Mouse (Mus musculus): ENCODE data around the gene Myh6. TPM values are rescaled to one million over a fixed set of nuclear protein-coding genes. Genes with fewer than 3 reads are reported as not detected.
A peak's percentile ranks its signal among the peaks of the same experiment; 100 is the strongest.

The Myh6 gene
- polyA plus RNA-seq (2014; fragmentation: Nextera tagmentation; extraction: Ambion mirVana): 0.91 and 9.2 TPM in 2 replicates

DNA sequence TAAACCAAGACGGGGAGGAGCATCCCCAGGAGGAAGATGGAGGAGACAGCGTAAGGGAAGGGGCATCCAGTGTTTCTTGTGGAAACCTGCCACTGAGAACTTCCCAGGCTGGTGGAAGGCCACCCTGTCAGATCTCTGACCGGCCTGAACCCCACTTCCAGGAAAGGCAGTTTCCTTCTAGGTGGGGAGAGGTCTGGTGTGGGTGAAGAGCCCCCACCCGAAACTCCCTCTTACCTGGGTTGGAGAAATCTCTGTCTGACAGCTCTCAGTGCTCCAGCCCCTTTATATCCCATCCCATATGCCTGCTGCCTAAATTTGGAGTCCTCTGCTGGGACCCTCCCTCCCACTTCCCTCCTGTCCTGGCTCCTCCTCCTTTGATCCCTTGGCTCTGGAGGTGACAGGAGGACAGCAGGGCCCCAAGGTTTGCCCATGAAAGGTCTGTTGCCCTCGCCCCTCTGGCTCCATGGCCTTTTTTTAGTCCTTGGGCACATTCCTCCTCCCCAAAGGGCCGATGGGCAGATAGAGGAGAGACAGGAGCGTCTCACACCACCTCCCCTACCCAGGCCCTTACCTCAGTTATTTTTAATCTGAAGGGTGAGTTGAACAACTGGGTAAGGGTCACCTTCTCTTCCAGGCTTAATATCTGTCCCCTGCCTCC lies at the start of gene Myh6:
Myh6 (minus strand) TSS at position 608 of the 658 bp plus-strand sequence.
- 68% methylated on average over 7 of the region's 7 CpGs for WGBS
- ATAC-seq (replicated peaks; ENCODE audit: insufficient number of reproducible peaks, low FRiP score, low TSS enrichment, low read depth) (no peak), DNase-seq (ENCODE audit: low spot score) (no peak)
- no peak within 1 kb of the TSS for H3K4me2 ChIP-seq (ENCODE audit: low read depth, low read length)
- H3K4me1 ChIP-seq (ENCODE audit: control insufficient read depth, insufficient read depth, low read length): no peaks in the 10 kb centered on the region
- no peaks in the 10 kb centered on the region for H3K27me3 ChIP-seq (ENCODE audit: control insufficient read depth, insufficient read depth, low read length)
- no peak within 1 kb of the TSS for H3K9ac ChIP-seq (replicated peaks; ENCODE audit: low read length)
- no peak within 1 kb of the TSS for H3K4me3 ChIP-seq (ENCODE audit: low read depth, low read length)
- no peaks in the 10 kb centered on the region for H3K36me3 ChIP-seq (replicated peaks; ENCODE audit: control insufficient read depth, insufficient read depth, low read depth, low read length)
- no peaks in the 10 kb centered on the region for H3K9me3 ChIP-seq (replicated peaks; ENCODE audit: control insufficient read depth, low read length)
- no peak within 1 kb of the TSS for H3K27ac ChIP-seq (replicated peaks; ENCODE audit: low read depth, low read length)

DNA sequence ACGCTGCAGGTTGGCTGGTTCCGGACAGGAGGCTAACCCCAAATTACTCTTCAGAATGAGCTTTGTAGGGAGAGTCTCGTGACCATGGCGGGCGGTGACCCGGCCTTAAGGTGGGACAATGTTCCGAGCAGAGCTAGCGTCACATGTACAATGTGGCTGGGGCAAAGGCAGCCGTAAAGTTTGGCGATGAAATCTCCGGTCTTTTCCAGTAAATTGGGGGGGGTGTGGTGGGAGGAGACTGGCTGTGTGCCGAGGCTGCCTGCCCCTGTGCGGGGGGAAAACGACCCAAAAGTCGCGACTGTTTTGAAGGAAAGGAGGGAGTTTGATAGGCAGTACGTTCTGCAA lies 49.0 kb upstream of the Myh6 start:
- no peaks in the 10 kb centered on the region for H3K4me1 ChIP-seq (ENCODE audit: control insufficient read depth, insufficient read depth, low read length)
- peak overlapping the region; percentile 70 for H3K4me3 ChIP-seq (ENCODE audit: low read depth, low read length)
- peak overlapping the region; percentile 74 for H3K9ac ChIP-seq (replicated peaks; ENCODE audit: low read length)
- H3K27ac ChIP-seq (replicated peaks; ENCODE audit: low read depth, low read length): no peak overlapping the region; the same call in 1 of the 2 replicates
- H3K27me3 ChIP-seq (ENCODE audit: control insufficient read depth, insufficient read depth, low read length): no peaks in the 10 kb centered on the region
- peak; percentile 31 for DNase-seq (ENCODE audit: low spot score)
- peak overlapping the region; percentile 73 for H3K4me2 ChIP-seq (ENCODE audit: low read depth, low read length)
- H3K9me3 ChIP-seq (replicated peaks; ENCODE audit: control insufficient read depth, low read length): no peaks in the 10 kb centered on the region
- no peaks in the 10 kb centered on the region for H3K36me3 ChIP-seq (replicated peaks; ENCODE audit: control insufficient read depth, insufficient read depth, low read depth, low read length)
- ATAC-seq (replicated peaks; ENCODE audit: insufficient number of reproducible peaks, low FRiP score, low TSS enrichment, low read depth): no peak; the same call in 1 of the 2 replicates
- whole genome bisulfite sequencing: 0% methylated on average over 17 of the region's 17 CpGs

DNA sequence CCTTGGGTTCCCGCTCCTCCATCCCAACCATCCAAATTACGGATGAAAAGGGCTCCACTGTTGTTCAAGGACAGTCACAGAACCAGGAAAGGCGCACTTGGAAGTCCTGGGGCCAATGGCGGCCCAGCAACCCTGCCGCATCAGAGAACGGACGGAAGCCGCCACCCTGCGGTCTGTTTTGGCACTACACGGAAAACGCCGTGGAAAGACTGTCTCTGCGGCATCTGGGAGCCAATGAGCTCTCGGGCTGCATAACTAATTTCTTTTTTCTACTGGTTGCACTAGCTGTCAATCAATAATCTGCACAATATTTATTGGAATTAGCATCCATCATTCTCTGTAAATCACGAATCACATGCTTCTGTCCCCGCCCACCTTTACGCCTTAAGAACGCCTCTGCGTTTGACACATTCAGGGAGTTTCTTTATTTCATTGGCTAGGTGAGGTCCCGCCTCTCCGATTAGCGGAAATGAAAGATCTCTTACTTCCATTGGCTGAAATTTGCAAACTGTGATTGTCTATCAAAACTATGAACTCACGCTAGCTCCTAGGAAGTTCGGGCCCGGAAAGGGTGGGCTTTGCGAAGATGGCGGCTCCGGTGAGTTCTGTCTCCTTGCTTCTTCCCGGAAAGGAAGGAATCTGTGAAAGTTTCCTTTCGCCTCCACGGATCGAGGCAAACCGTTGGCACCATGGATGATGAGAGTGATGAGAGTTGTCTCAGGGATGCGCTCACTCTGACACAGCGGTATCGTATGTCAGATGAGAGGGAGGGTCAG lies 48.5 kb upstream of the Myh6 start, which contains the start of gene Ngdn:
Ngdn (plus strand) TSS at position 464 of the 776 bp plus-strand sequence.
- under 1% methylated on average over 36 of the region's 36 CpGs for WGBS
- H3K4me2 ChIP-seq (ENCODE audit: low read depth, low read length): peak within 1 kb of the TSS; percentile 73
- no peaks in the 10 kb centered on the region for H3K4me1 ChIP-seq (ENCODE audit: control insufficient read depth, insufficient read depth, low read length)
- peak within 1 kb of the TSS; percentile 81 for H3K9ac ChIP-seq (replicated peaks; ENCODE audit: low read length)
- peak; percentile 96 for ATAC-seq (replicated peaks; ENCODE audit: insufficient number of reproducible peaks, low FRiP score, low TSS enrichment, low read depth)
- H3K4me3 ChIP-seq (ENCODE audit: low read depth, low read length): peak within 1 kb of the TSS; percentile 70
- no peaks in the 10 kb centered on the region for H3K36me3 ChIP-seq (replicated peaks; ENCODE audit: control insufficient read depth, insufficient read depth, low read depth, low read length)
- H3K9me3 ChIP-seq (replicated peaks; ENCODE audit: control insufficient read depth, low read length): no peaks in the 10 kb centered on the region
- DNase-seq (ENCODE audit: low spot score): peak; percentile 99
- H3K27me3 ChIP-seq (ENCODE audit: control insufficient read depth, insufficient read depth, low read length): no peaks in the 10 kb centered on the region
- peak within 1 kb of the TSS; percentile 83 for H3K27ac ChIP-seq (replicated peaks; ENCODE audit: low read depth, low read length)

DNA sequence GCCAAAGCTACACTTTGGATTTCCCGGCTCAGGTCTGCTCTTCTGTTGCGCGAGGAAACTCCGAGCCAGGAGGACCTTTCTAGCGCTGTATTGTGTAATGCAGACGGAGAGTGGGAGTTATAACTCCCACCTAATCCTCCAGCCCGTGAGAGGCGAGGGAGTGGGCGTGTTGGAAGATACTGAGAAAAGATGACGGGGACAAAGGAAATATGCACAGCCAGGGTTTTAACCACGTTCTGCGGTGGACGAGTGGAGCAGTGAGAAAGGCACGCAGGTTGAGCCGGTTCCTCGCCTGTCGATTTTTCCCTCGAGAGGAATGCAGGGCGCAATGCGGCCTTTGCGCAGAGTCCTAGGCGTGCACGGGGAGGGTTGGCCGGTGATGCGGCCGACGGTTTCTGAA lies 47.9 kb upstream of the Myh6 start:
- ATAC-seq (replicated peaks; ENCODE audit: insufficient number of reproducible peaks, low FRiP score, low TSS enrichment, low read depth) (peak; percentile 57), DNase-seq (ENCODE audit: low spot score) (no peak)
- H3K9ac ChIP-seq (replicated peaks; ENCODE audit: low read length): peak overlapping the region; percentile 81
- H3K4me2 ChIP-seq (ENCODE audit: low read depth, low read length): peak overlapping the region; percentile 60
- peak overlapping the region; percentile 42 for H3K4me3 ChIP-seq (ENCODE audit: low read depth, low read length)
- no peaks in the 10 kb centered on the region for H3K9me3 ChIP-seq (replicated peaks; ENCODE audit: control insufficient read depth, low read length)
- H3K27ac ChIP-seq (replicated peaks; ENCODE audit: low read depth, low read length): peak overlapping the region; percentile 83
- no peaks in the 10 kb centered on the region for H3K4me1 ChIP-seq (ENCODE audit: control insufficient read depth, insufficient read depth, low read length)
- H3K27me3 ChIP-seq (ENCODE audit: control insufficient read depth, insufficient read depth, low read length): no peaks in the 10 kb centered on the region
- no peaks in the 10 kb centered on the region for H3K36me3 ChIP-seq (replicated peaks; ENCODE audit: control insufficient read depth, insufficient read depth, low read depth, low read length)
- WGBS: under 1% methylated on average over 27 of the region's 27 CpGs

DNA sequence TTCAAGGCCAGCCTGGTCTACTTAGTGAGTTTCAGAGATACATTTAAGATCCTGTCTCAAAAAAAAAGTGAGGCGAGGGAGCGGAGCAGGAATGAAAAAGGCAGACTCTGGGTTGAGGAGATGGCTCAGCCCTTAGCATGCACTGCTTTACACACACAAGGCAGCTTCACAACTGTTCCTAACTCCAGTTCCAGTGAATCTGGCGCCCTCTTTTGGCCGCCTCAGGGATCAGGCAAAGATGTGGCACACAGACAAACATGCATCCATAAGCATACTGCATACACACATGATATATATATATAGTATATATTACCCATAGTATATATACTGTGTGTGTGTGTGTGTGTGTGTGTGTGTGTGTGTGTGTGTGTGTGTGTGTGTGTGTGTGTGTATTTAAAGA lies 44.4 kb upstream of the Myh6 start:
- Histone ChIP-seq H3K27me3 (ENCODE audit: control insufficient read depth, insufficient read depth, low read length) (no peaks in the 10 kb centered on the region), H3K9ac (replicated peaks; ENCODE audit: low read length) (no peak overlapping the region), H3K36me3 (replicated peaks; ENCODE audit: control insufficient read depth, insufficient read depth, low read depth, low read length) (no peaks in the 10 kb centered on the region), H3K27ac (replicated peaks; ENCODE audit: low read depth, low read length) (no peak overlapping the region), H3K9me3 (replicated peaks; ENCODE audit: control insufficient read depth, low read length) (no peaks in the 10 kb centered on the region), H3K4me2 (ENCODE audit: low read depth, low read length) (no peak overlapping the region), H3K4me3 (ENCODE audit: low read depth, low read length) (no peak overlapping the region), H3K4me1 (ENCODE audit: control insufficient read depth, insufficient read depth, low read length) (no peaks in the 10 kb centered on the region)
- WGBS: 65% methylated on average over 4 of the region's 4 CpGs
- DNase-seq (ENCODE audit: low spot score) (peak; percentile 59), ATAC-seq (replicated peaks; ENCODE audit: insufficient number of reproducible peaks, low FRiP score, low TSS enrichment, low read depth) (no peak)

DNA sequence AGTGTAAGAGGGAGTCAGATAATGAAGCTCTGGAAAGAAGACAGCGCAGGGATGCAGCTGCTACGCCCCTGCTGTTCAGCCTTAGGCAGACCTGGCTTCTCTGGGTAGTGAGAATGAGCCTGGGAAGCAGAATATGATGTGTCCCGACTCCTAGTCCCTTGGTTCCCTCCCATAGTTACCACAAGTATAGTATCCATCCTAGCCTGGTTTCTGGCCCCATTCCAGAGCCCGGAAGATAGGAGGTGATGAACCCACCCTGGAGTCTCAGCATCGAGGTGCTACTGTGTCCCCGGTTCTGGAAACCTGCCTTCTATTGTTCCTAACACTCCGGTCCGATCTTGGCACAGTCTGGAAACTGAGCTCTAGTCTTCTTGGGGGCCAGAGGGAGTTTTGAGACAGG lies 41.7 kb upstream of the Myh6 start:
- 83% methylated on average over 8 of the region's 8 CpGs for WGBS
- Histone ChIP-seq H3K27me3 (ENCODE audit: control insufficient read depth, insufficient read depth, low read length) (no peaks in the 10 kb centered on the region), H3K27ac (replicated peaks; ENCODE audit: low read depth, low read length) (no peak overlapping the region), H3K4me3 (ENCODE audit: low read depth, low read length) (no peak overlapping the region), H3K4me2 (ENCODE audit: low read depth, low read length) (no peak overlapping the region), H3K9me3 (replicated peaks; ENCODE audit: control insufficient read depth, low read length) (no peaks in the 10 kb centered on the region), H3K4me1 (ENCODE audit: control insufficient read depth, insufficient read depth, low read length) (no peaks in the 10 kb centered on the region), H3K36me3 (replicated peaks; ENCODE audit: control insufficient read depth, insufficient read depth, low read depth, low read length) (no peaks in the 10 kb centered on the region), H3K9ac (replicated peaks; ENCODE audit: low read length) (no peak overlapping the region)
- ATAC-seq (replicated peaks; ENCODE audit: insufficient number of reproducible peaks, low FRiP score, low TSS enrichment, low read depth) (no peak), DNase-seq (ENCODE audit: low spot score) (no peak)

DNA sequence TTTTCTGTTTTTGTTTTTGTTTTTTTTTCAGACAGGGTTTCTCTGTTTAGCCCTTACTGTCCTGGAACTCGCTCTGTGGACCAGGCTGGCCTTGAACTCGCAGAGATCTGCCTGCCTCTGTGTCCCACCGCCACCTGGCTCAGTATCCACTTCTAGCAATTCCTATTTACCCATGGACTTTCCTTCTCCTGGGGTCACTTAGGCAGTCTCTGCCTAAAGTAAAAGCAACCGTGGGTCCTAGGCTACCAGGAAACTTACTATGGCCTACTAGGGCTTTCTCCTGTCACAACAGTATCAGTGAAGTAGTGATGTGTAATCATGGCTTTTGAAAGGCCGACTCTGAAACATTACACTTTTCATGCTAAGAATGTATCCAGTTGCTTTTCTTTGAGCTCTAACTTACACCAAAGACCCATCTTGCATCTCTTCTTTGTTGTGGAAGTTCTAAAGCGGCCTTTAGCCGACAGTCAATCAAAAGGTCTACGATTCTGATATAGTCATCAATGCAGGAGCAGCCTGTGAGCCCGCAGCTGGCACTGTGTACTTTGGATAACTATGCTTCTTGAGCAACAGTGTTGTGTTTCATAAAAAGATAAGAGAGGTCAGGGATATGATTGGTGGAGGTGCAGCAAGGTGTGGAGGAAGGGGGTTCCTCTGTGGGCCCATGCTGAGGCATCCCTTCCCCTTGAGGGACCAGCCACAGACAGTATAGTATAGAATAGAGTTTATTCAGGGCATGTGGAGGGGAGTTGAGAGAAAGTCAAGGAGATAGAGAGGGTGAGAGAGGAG lies 40.6 kb upstream of the Myh6 start:
- no peak overlapping the region for H3K4me2 ChIP-seq (ENCODE audit: low read depth, low read length)
- no peak overlapping the region for H3K9ac ChIP-seq (replicated peaks; ENCODE audit: low read length)
- no peak overlapping the region for H3K27ac ChIP-seq (replicated peaks; ENCODE audit: low read depth, low read length)
- H3K9me3 ChIP-seq (replicated peaks; ENCODE audit: control insufficient read depth, low read length): no peaks in the 10 kb centered on the region
- H3K36me3 ChIP-seq (replicated peaks; ENCODE audit: control insufficient read depth, insufficient read depth, low read depth, low read length): no peaks in the 10 kb centered on the region
- ATAC-seq (replicated peaks; ENCODE audit: insufficient number of reproducible peaks, low FRiP score, low TSS enrichment, low read depth) (no peak), DNase-seq (ENCODE audit: low spot score) (no peak)
- H3K27me3 ChIP-seq (ENCODE audit: control insufficient read depth, insufficient read depth, low read length): no peaks in the 10 kb centered on the region
- WGBS: 89% methylated on average over 9 of the region's 9 CpGs
- no peaks in the 10 kb centered on the region for H3K4me1 ChIP-seq (ENCODE audit: control insufficient read depth, insufficient read depth, low read length)
- no peak overlapping the region for H3K4me3 ChIP-seq (ENCODE audit: low read depth, low read length)
